Mouse (Mus musculus): ENCODE measurements around the gene Vmn1r158. TPM values are rescaled to one million over a fixed set of nuclear protein-coding genes. Genes with fewer than 3 reads are reported as not detected.
"Not testable (repeated sequence)": the region's sequence is repeated elsewhere in the genome, so short reads cannot be mapped to it uniquely, and the experiment has no call there.

The Vmn1r158 gene
- polyA plus RNA-seq (2014; fragmentation: Nextera tagmentation; extraction: Ambion mirVana) = not detected in 2 replicates

- not testable (repeated sequence) for H3K9me3 ChIP-seq (ENCODE audit: control insufficient read depth, low read length); ATAC-seq (ENCODE audit: insufficient number of reproducible peaks, insufficient read depth, low FRiP score, low read depth); H3K36me3 ChIP-seq (ENCODE audit: control insufficient read depth, insufficient read depth, low read length); H3K4me1 ChIP-seq (ENCODE audit: control insufficient read depth in 2 of 2, insufficient read depth in 2 of 2, low read length in 2 of 2); H3K4me2 ChIP-seq (ENCODE audit: low read length); H3K27ac ChIP-seq (replicated peaks in 1 of 2; ENCODE audit: control insufficient read depth in 1 of 2, insufficient read depth in 1 of 2, low read depth in 2 of 2, low read length in 2 of 2); H3K9ac ChIP-seq (ENCODE audit: low read length); H3K4me3 ChIP-seq (ENCODE audit: control insufficient read depth in 1 of 2, insufficient read depth in 1 of 2, low read depth in 1 of 2, low read length in 2 of 2); H3K27me3 ChIP-seq (ENCODE audit: control insufficient read depth, insufficient read depth, low read length)
- 49% methylated on average over 2 of the region's 2 CpGs for WGBS
Measured at GRCm38 (mm10) chr7:22790682-22791081, at the start of gene Vmn1r158. Gene Vmn1r158, minus strand, starts transcription at chr7:22790782.

- H3K27me3 ChIP-seq (ENCODE audit: control insufficient read depth, insufficient read depth, low read length); ATAC-seq (ENCODE audit: insufficient number of reproducible peaks, insufficient read depth, low FRiP score, low read depth); H3K9me3 ChIP-seq (ENCODE audit: control insufficient read depth, low read length); H3K27ac ChIP-seq (replicated peaks in 1 of 2; ENCODE audit: control insufficient read depth in 1 of 2, insufficient read depth in 1 of 2, low read depth in 2 of 2, low read length in 2 of 2); H3K9ac ChIP-seq (ENCODE audit: low read length); H3K4me2 ChIP-seq (ENCODE audit: low read length); H3K36me3 ChIP-seq (ENCODE audit: control insufficient read depth, insufficient read depth, low read length); H3K4me3 ChIP-seq (ENCODE audit: control insufficient read depth in 1 of 2, insufficient read depth in 1 of 2, low read depth in 1 of 2, low read length in 2 of 2); H3K4me1 ChIP-seq (ENCODE audit: control insufficient read depth in 2 of 2, insufficient read depth in 2 of 2, low read length in 2 of 2): not testable (repeated sequence)
- WGBS = 80% methylated on average over 7 of the region's 11 CpGs
Measured at GRCm38 (mm10) chr7:22775981-22776380, 14.6 kb downstream of the Vmn1r158 start.

- H3K4me1 ChIP-seq (ENCODE audit: control insufficient read depth in 2 of 2, insufficient read depth in 2 of 2, low read length in 2 of 2); H3K9ac ChIP-seq (ENCODE audit: low read length); ATAC-seq (ENCODE audit: insufficient number of reproducible peaks, insufficient read depth, low FRiP score, low read depth); H3K4me3 ChIP-seq (ENCODE audit: control insufficient read depth in 1 of 2, insufficient read depth in 1 of 2, low read depth in 1 of 2, low read length in 2 of 2); H3K4me2 ChIP-seq (ENCODE audit: low read length); H3K36me3 ChIP-seq (ENCODE audit: control insufficient read depth, insufficient read depth, low read length); H3K27ac ChIP-seq (replicated peaks in 1 of 2; ENCODE audit: control insufficient read depth in 1 of 2, insufficient read depth in 1 of 2, low read depth in 2 of 2, low read length in 2 of 2); H3K9me3 ChIP-seq (ENCODE audit: control insufficient read depth, low read length); H3K27me3 ChIP-seq (ENCODE audit: control insufficient read depth, insufficient read depth, low read length): not testable (repeated sequence)
- WGBS = 32% methylated on average over 2 of the region's 3 CpGs
Measured at GRCm38 (mm10) chr7:22761397-22761796, 29.2 kb downstream of the Vmn1r158 start, which contains the start of gene Vmn1r157. Gene Vmn1r157, plus strand, starts transcription at chr7:22761697.

Other genes starting within 250 kb of the Vmn1r158 start
- gene Gm4201, start 225.4 kb downstream of the Vmn1r158 start, polyA plus RNA-seq (2014; fragmentation: Nextera tagmentation; extraction: Ambion mirVana) = not detected in 2 replicates
- not detected in 2 replicates for gene Gm4565, start 202.7 kb downstream of the Vmn1r158 start, polyA plus RNA-seq (2014; fragmentation: Nextera tagmentation; extraction: Ambion mirVana)
- not detected in 2 replicates for gene Vmn1r155, start 132.8 kb downstream of the Vmn1r158 start, polyA plus RNA-seq (2014; fragmentation: Nextera tagmentation; extraction: Ambion mirVana)
- gene Gm8693, start 98.5 kb downstream of the Vmn1r158 start, polyA plus RNA-seq (2014; fragmentation: Nextera tagmentation; extraction: Ambion mirVana) = not detected in 2 replicates
- not detected in 2 replicates for gene Gm4567, start 71.1 kb downstream of the Vmn1r158 start, polyA plus RNA-seq (2014; fragmentation: Nextera tagmentation; extraction: Ambion mirVana)
- not detected in 2 replicates for gene Vmn1r157, start 29.1 kb downstream of the Vmn1r158 start, polyA plus RNA-seq (2014; fragmentation: Nextera tagmentation; extraction: Ambion mirVana)
- not detected in 2 replicates for gene Vmn1r159, start 52.8 kb upstream of the Vmn1r158 start, polyA plus RNA-seq (2014; fragmentation: Nextera tagmentation; extraction: Ambion mirVana)
- not detected in 2 replicates for gene Vmn1r160, start 80.4 kb upstream of the Vmn1r158 start, polyA plus RNA-seq (2014; fragmentation: Nextera tagmentation; extraction: Ambion mirVana)
- gene Gm4214, start 193.9 kb upstream of the Vmn1r158 start, polyA plus RNA-seq (2014; fragmentation: Nextera tagmentation; extraction: Ambion mirVana) = not detected in 2 replicates
- gene Gm4216, start 229.1 kb upstream of the Vmn1r158 start, polyA plus RNA-seq (2014; fragmentation: Nextera tagmentation; extraction: Ambion mirVana) = not detected in 2 replicates